Mouse (Mus musculus) CH12.LX (cell line): ENCODE data around the gene Itih2. TPM values are rescaled to one million over a fixed set of nuclear protein-coding genes. Genes with fewer than 3 reads are reported as not detected.

ENCODE experiments used
- DNase-seq: peaks from one replicate; pipeline ENCODE4 v3.0.0-alpha.2; 2013; ENCODE audit errors: extremely low read depth
- H3K27ac ChIP-seq: 2 replicates; pipeline ENCODE4 v1.5.1; 2012; ENCODE audit warnings: low read depth, mild to moderate bottlenecking, control low read depth, moderate library complexity; ENCODE audit not compliant: insufficient read depth
- H3K27me3 ChIP-seq: replicated peaks from 2 replicates; pipeline ENCODE3; 2012; ENCODE audit warnings: inconsistent platforms
- H3K36me3 ChIP-seq, 2 experiments: replicated peaks in 1 of 2; 2 replicates each; pipeline versions ENCODE3 to v1.6.1; 2012; ENCODE audit warnings: inconsistent platforms in 1 of 2, low read length in 1 of 2, mild to moderate bottlenecking in 1 of 2, mixed read lengths in 1 of 2, moderate library complexity in 1 of 2; ENCODE audit not compliant: control insufficient read depth in 1 of 2, insufficient read depth in 1 of 2
- H3K4me1 ChIP-seq, 2 experiments: 2 replicates each; pipeline ENCODE4 v1.6.1; 2012; ENCODE audit warnings: inconsistent platforms in 1 of 2, moderate library complexity in 1 of 2; ENCODE audit not compliant: insufficient read depth in 2 of 2, control insufficient read depth in 1 of 2
- H3K4me2 ChIP-seq: 2 replicates; pipeline ENCODE4 v1.6.1; 2012; ENCODE audit warnings: low read depth, mild to moderate bottlenecking, control low read depth; ENCODE audit not compliant: poor library complexity, insufficient read depth, severe bottlenecking
- H3K4me3 ChIP-seq, 3 experiments: fragments of 150-350 bp in 1 of 3; sonication (generic) in 1 of 3; replicated peaks in 1 of 3; 2 replicates each; pipeline versions ENCODE3 to v1.5.1; 2011 to 2012; ENCODE audit warnings: low read depth in 2 of 3, low read length in 2 of 3, mild to moderate bottlenecking in 2 of 3, moderate library complexity in 2 of 3, control low read depth in 1 of 3, improper control_type of control experiment in 1 of 3, inconsistent platforms in 1 of 3, mixed read lengths in 1 of 3; ENCODE audit not compliant: poor library complexity in 1 of 3
- H3K79me2 ChIP-seq: replicated peaks from 2 replicates; pipeline ENCODE4 v1.6.1; 2012; ENCODE audit warnings: mild to moderate bottlenecking, moderate library complexity; ENCODE audit not compliant: control insufficient read depth, poor library complexity, insufficient read depth, severe bottlenecking; ENCODE audit errors: extremely low read depth
- H3K9ac ChIP-seq: 2 replicates; pipeline ENCODE4 v1.6.1; 2012; ENCODE audit warnings: low read depth, mild to moderate bottlenecking, control low read depth, moderate library complexity; ENCODE audit not compliant: insufficient read depth
- H3K9me3 ChIP-seq: replicated peaks from 2 replicates; pipeline ENCODE3; 2012; ENCODE audit warnings: low read length, inconsistent platforms, mixed read lengths
- BHLHE40 ChIP-seq: IDR thresholded peaks from 2 replicates; pipeline ENCODE4 v1.6.1; 2011; ENCODE audit warnings: mild to moderate bottlenecking, low read depth, low read length, improper control_type of control experiment
- CHD1 ChIP-seq: IDR thresholded peaks from 2 replicates; pipeline ENCODE4 v1.6.1; 2012; ENCODE audit warnings: low read depth, low read length, improper control_type of control experiment, inconsistent platforms
- CHD2 ChIP-seq: IDR thresholded peaks from 2 replicates; pipeline ENCODE4 v1.6.1; 2011; ENCODE audit warnings: low read length, improper control_type of control experiment
- CTCF ChIP-seq, 2 experiments: IDR thresholded peaks in 1 of 2; conservative IDR thresholded peaks in 1 of 2; 2 replicates each; pipeline ENCODE4 v1.5.1; 2011 to 2012; ENCODE audit warnings: low read depth in 2 of 2, low read length in 2 of 2, improper control_type of control experiment in 1 of 2, inconsistent platforms in 1 of 2, mild to moderate bottlenecking in 1 of 2, moderate library complexity in 1 of 2
- E2F4 ChIP-seq: IDR thresholded peaks from 2 replicates; pipeline ENCODE4 v1.6.1; 2011; ENCODE audit warnings: low read depth, low read length, improper control_type of control experiment; ENCODE audit not compliant: insufficient replicate concordance
- ELF1 ChIP-seq: IDR thresholded peaks from 2 replicates; pipeline ENCODE4 v1.6.1; 2014; ENCODE audit warnings: low read depth, mild to moderate bottlenecking, inconsistent platforms, low read length, improper control_type of control experiment
- EP300 ChIP-seq: IDR thresholded peaks from 2 replicates; pipeline ENCODE4 v1.6.1; 2011; ENCODE audit warnings: low read length, improper control_type of control experiment
- GABPA ChIP-seq: IDR thresholded peaks from 2 replicates; pipeline ENCODE4 v1.6.1; 2012; ENCODE audit warnings: low read depth, low read length, improper control_type of control experiment, inconsistent platforms; ENCODE audit not compliant: insufficient replicate concordance
- HCFC1 ChIP-seq: IDR thresholded peaks from 2 replicates; pipeline ENCODE4 v1.6.1; 2012; ENCODE audit warnings: low read depth, mild to moderate bottlenecking, inconsistent platforms, low read length, improper control_type of control experiment
- IRF4 ChIP-seq: IDR thresholded peaks from 2 replicates; pipeline ENCODE4 v1.6.1; 2014; ENCODE audit warnings: low read depth, mild to moderate bottlenecking, inconsistent platforms, low read length, improper control_type of control experiment
- JUN ChIP-seq: IDR thresholded peaks from 2 replicates; pipeline ENCODE4 v1.6.1; 2011; ENCODE audit warnings: low read depth, mild to moderate bottlenecking, low read length, improper control_type of control experiment, moderate library complexity; ENCODE audit not compliant: insufficient read depth
- JUND ChIP-seq: conservative IDR thresholded peaks from 2 replicates; pipeline ENCODE4 v1.6.1; 2011; ENCODE audit warnings: low read depth, low read length, improper control_type of control experiment
- MAFK ChIP-seq: IDR thresholded peaks from 2 replicates; pipeline ENCODE4 v1.6.1; 2011; ENCODE audit warnings: low read length, improper control_type of control experiment; ENCODE audit not compliant: insufficient replicate concordance
- MAZ ChIP-seq: IDR thresholded peaks from 2 replicates; pipeline ENCODE4 v1.6.1; 2012; ENCODE audit warnings: low read depth, mild to moderate bottlenecking, inconsistent platforms, low read length, improper control_type of control experiment, moderate library complexity
- MEF2A ChIP-seq: IDR thresholded peaks from 2 replicates; pipeline ENCODE4 v1.6.1; 2014; ENCODE audit warnings: low read depth, mild to moderate bottlenecking, inconsistent platforms, low read length, improper control_type of control experiment, borderline replicate concordance
- MXI1 ChIP-seq: IDR thresholded peaks from 2 replicates; pipeline ENCODE4 v1.6.1; 2011; ENCODE audit warnings: mild to moderate bottlenecking, low read depth, low read length, improper control_type of control experiment
- MYC ChIP-seq: IDR thresholded peaks from 2 replicates; pipeline ENCODE4 v1.6.1; 2011; ENCODE audit warnings: low read depth, mild to moderate bottlenecking, improper control_type of control experiment, low read length
- PAX5 ChIP-seq: IDR thresholded peaks from 2 replicates; pipeline ENCODE4 v1.6.1; 2012; ENCODE audit warnings: low read length, inconsistent platforms, mixed read lengths
- POLR2A ChIP-seq: IDR thresholded peaks from 2 replicates; pipeline ENCODE4 v1.6.1; 2011; ENCODE audit warnings: low read depth, mild to moderate bottlenecking, improper control_type of control experiment, low read length
- POLR2AphosphoS2 ChIP-seq: IDR thresholded peaks from 2 replicates; pipeline ENCODE4 v1.6.1; 2011; ENCODE audit warnings: low read depth, low read length, improper control_type of control experiment
- SMC3 ChIP-seq: IDR thresholded peaks from 2 replicates; pipeline ENCODE4 v1.6.1; 2011; ENCODE audit warnings: low read depth, low read length, improper control_type of control experiment
- TBP ChIP-seq: conservative IDR thresholded peaks from 2 replicates; pipeline ENCODE4 v1.6.1; 2011; ENCODE audit warnings: low read depth, low read length, improper control_type of control experiment
- USF2 ChIP-seq: conservative IDR thresholded peaks from 2 replicates; pipeline ENCODE4 v1.6.1; 2011; ENCODE audit warnings: low read depth, low read length, improper control_type of control experiment
- ZMIZ1 ChIP-seq: IDR thresholded peaks from 2 replicates; pipeline ENCODE4 v1.6.1; 2012; ENCODE audit warnings: low read depth, mild to moderate bottlenecking, inconsistent platforms, low read length, improper control_type of control experiment
- ZNF384 ChIP-seq: IDR thresholded peaks from 2 replicates; pipeline ENCODE4 v1.6.1; 2012; ENCODE audit warnings: low read depth, low read length, improper control_type of control experiment, inconsistent platforms
- dilution Hi-C: fragments of 300-500 bp; cut with MboI; formaldehyde crosslinking; loops from 2 replicates; pipeline ENCODE4 v1.14.3; 2020; ENCODE audit warnings: low sequenced_read_pairs; ENCODE audit not compliant: extremely low pct_unique_long_range_greater_than_20kb, extremely low pct_ligation_motif_present
- in situ Hi-C: fragments of 300-500 bp; cut with MboI; formaldehyde crosslinking; loops from 3 replicates; pipeline ENCODE4 v1.14.3; 2019; ENCODE audit warnings: low sequenced_read_pairs, low pct_ligation_motif_present, low pct_unique_long_range_greater_than_20kb, mixed read lengths
- polyA plus RNA-seq: library from polyadenylated mRNA; unstranded; fragments of >175 nt; gene quantifications from 2 replicates; pipeline ENCODE4 v1.2.1, GENCODE M21; 2012; ENCODE audit warnings: low read depth; ENCODE audit not compliant: insufficient read length
- total RNA-seq, 2 experiments: library from RNA; depleted of rRNA; stranded (reverse); fragments of 300-350 nt in 1 of 2; fragments of >200 nt in 1 of 2; gene quantifications; 2 replicates each; pipeline ENCODE4 v1.2.3; 2012 to 2014

Gene Itih2
- total and polyA plus RNA-seq, 3 experiments = not detected

GRCm38 (mm10) chr2:10166635-10167034 lies 35.4 kb upstream of the Itih2 start:
- dilution Hi-C loops (no loop called here), in situ Hi-C loops (no loop called here)
- no peak overlapping the region for H3K4me3 ChIP-seq
- no peaks in the 10 kb centered on the region for H3K27me3 ChIP-seq
- H3K9ac ChIP-seq = no peak overlapping the region
- H3K4me1 ChIP-seq = no peaks in the 10 kb centered on the region
- no peak overlapping the region for H3K4me2 ChIP-seq
- H3K79me2 ChIP-seq = no peaks in the 10 kb centered on the region
- H3K27ac ChIP-seq = no peak overlapping the region
- H3K36me3 ChIP-seq = no peaks in the 10 kb centered on the region
- no peak for TF ChIP-seq MAFK
- no peak for TF ChIP-seq MYC
- no peak for TF ChIP-seq JUND
- no peak for TF ChIP-seq POLR2A
- TF ChIP-seq BHLHE40 = no peak
- TF ChIP-seq MEF2A = no peak
- no peak for TF ChIP-seq SMC3
- no peak for TF ChIP-seq PAX5
- TF ChIP-seq JUN = no peak
- no peak for TF ChIP-seq ELF1
- no peak for TF ChIP-seq POLR2AphosphoS2
- no peak for TF ChIP-seq ZMIZ1
- TF ChIP-seq MAZ = no peak
- TF ChIP-seq ZNF384 = no peak
- no peak for TF ChIP-seq MXI1
- TF ChIP-seq GABPA = no peak
- no peak for TF ChIP-seq CHD2
- no peak for TF ChIP-seq IRF4
- no peak for TF ChIP-seq HCFC1
- no peak for TF ChIP-seq USF2
- H3K9me3 ChIP-seq = no peaks in the 10 kb centered on the region
- DNase-seq = no peak

GRCm38 (mm10) chr2:10162011-10162410 lies 30.8 kb upstream of the Itih2 start:
- no peak for DNase-seq
- Histone ChIP-seq H3K79me2 (no peaks in the 10 kb centered on the region), H3K27me3 (no peaks in the 10 kb centered on the region), H3K4me3 (no peak overlapping the region), H3K36me3 (no peaks in the 10 kb centered on the region), H3K4me2 (no peak overlapping the region), H3K4me1 (no peaks in the 10 kb centered on the region), H3K9me3 (no peaks in the 10 kb centered on the region), H3K9ac (no peak overlapping the region), H3K27ac (no peak overlapping the region)
- in situ Hi-C loops (no loop called here), dilution Hi-C loops (no loop called here)
- TF ChIP-seq BHLHE40 (no peak), MXI1 (no peak), MAZ (no peak), EP300 (no peak), CHD2 (no peak), JUND (no peak), CTCF (conservative IDR thresholded peaks at IDR 0.05 in 1 of 2, IDR thresholded peaks at IDR 0.05 in 1 of 2; ENCODE audit: low read depth in 2 of 2, low read length in 2 of 2) (no peak), CHD1 (no peak), TBP (no peak), E2F4 (no peak)
